Mouse (Mus musculus): ENCODE measurements around the gene Dnajc9. TPM values are rescaled to one million over a fixed set of nuclear protein-coding genes. Genes with fewer than 3 reads are reported as not detected.
A peak's percentile ranks its signal among the peaks of the same experiment; 100 is the strongest.

Gene Dnajc9
- 24.7 and 28.2 TPM in 2 replicates for polyA plus RNA-seq (2012)

GRCm38 (mm10) chr14:20388441-20389129 lies at the start of gene Dnajc9:
Dnajc9 (minus strand) TSS chr14:20388910.
- Histone ChIP-seq H3K9me3 (ENCODE audit: control insufficient read depth, low read length) (no peaks in the 10 kb centered on the region), H3K36me3 (ENCODE audit: control insufficient read depth) (peaks cover 68% of the 10 kb centered on the region), H3K4me1 (ENCODE audit: control insufficient read depth) (peaks cover 53% of the 10 kb centered on the region), H3K4me3 (replicated peaks) (peak within 1 kb of the TSS; percentile 97), H3K27me3 (ENCODE audit: control insufficient read depth) (no peaks in the 10 kb centered on the region)
- TF ChIP-seq TAL1 (IDR thresholded peaks at IDR 0.05; ENCODE audit: low read length) (no peak), GATA1 (IDR thresholded peaks at IDR 0.05; ENCODE audit: low read length) (no peak)

- no peaks in the 10 kb centered on the region for H3K27me3 ChIP-seq (ENCODE audit: control insufficient read depth)
These were observed 48.3 kb upstream of the Dnajc9 start for GRCm38 (mm10) chr14:20436976-20437375.

GRCm38 (mm10) chr14:20432420-20432819 lies 43.7 kb upstream of the Dnajc9 start:
- no peak for TF ChIP-seq TAL1 (IDR thresholded peaks at IDR 0.05; ENCODE audit: low read length)
- no peak for TF ChIP-seq GATA1 (IDR thresholded peaks at IDR 0.05; ENCODE audit: low read length)
- Histone ChIP-seq H3K4me3 (replicated peaks) (no peak overlapping the region), H3K9me3 (ENCODE audit: control insufficient read depth, low read length) (no peaks in the 10 kb centered on the region), H3K4me1 (ENCODE audit: control insufficient read depth) (no peaks in the 10 kb centered on the region), H3K36me3 (ENCODE audit: control insufficient read depth) (no peaks in the 10 kb centered on the region), H3K27me3 (ENCODE audit: control insufficient read depth) (no peaks in the 10 kb centered on the region)

More at GRCm38 (mm10) chr14:20436976-20437375, 48.3 kb upstream of the Dnajc9 start:
- no peaks in the 10 kb centered on the region for H3K4me1 ChIP-seq (ENCODE audit: control insufficient read depth)
- H3K4me3 ChIP-seq (replicated peaks): no peak overlapping the region
- H3K9me3 ChIP-seq (ENCODE audit: control insufficient read depth, low read length): no peaks in the 10 kb centered on the region
- no peak for TF ChIP-seq GATA1 (IDR thresholded peaks at IDR 0.05; ENCODE audit: low read length)
- no peak for TF ChIP-seq TAL1 (IDR thresholded peaks at IDR 0.05; ENCODE audit: low read length)
- no peaks in the 10 kb centered on the region for H3K36me3 ChIP-seq (ENCODE audit: control insufficient read depth)

GRCm38 (mm10) chr14:20431726-20432125 lies 43.0 kb upstream of the Dnajc9 start:
- Histone ChIP-seq H3K27me3 (ENCODE audit: control insufficient read depth) (no peaks in the 10 kb centered on the region), H3K9me3 (ENCODE audit: control insufficient read depth, low read length) (no peaks in the 10 kb centered on the region), H3K36me3 (ENCODE audit: control insufficient read depth) (no peaks in the 10 kb centered on the region), H3K4me1 (ENCODE audit: control insufficient read depth) (no peaks in the 10 kb centered on the region), H3K4me3 (replicated peaks) (no peak overlapping the region)
- no peak for TF ChIP-seq GATA1 (IDR thresholded peaks at IDR 0.05; ENCODE audit: low read length)
- no peak for TF ChIP-seq TAL1 (IDR thresholded peaks at IDR 0.05; ENCODE audit: low read length)

- Histone ChIP-seq H3K27me3 (ENCODE audit: control insufficient read depth) (no peaks in the 10 kb centered on the region), H3K4me1 (ENCODE audit: control insufficient read depth) (no peaks in the 10 kb centered on the region), H3K4me3 (replicated peaks) (no peak overlapping the region), H3K36me3 (ENCODE audit: control insufficient read depth) (no peaks in the 10 kb centered on the region), H3K9me3 (ENCODE audit: control insufficient read depth, low read length) (no peaks in the 10 kb centered on the region)
- no peak for TF ChIP-seq TAL1 (IDR thresholded peaks at IDR 0.05; ENCODE audit: low read length)
These were observed 41.1 kb upstream of the Dnajc9 start for GRCm38 (mm10) chr14:20429833-20430232.

GRCm38 (mm10) chr14:20428593-20428992 lies 39.9 kb upstream of the Dnajc9 start:
- H3K27me3 ChIP-seq (ENCODE audit: control insufficient read depth): no peaks in the 10 kb centered on the region
- no peaks in the 10 kb centered on the region for H3K4me1 ChIP-seq (ENCODE audit: control insufficient read depth)
- no peak overlapping the region for H3K4me3 ChIP-seq (replicated peaks)
- TF ChIP-seq GATA1 (IDR thresholded peaks at IDR 0.05; ENCODE audit: low read length) (no peak), TAL1 (IDR thresholded peaks at IDR 0.05; ENCODE audit: low read length) (no peak)
- H3K9me3 ChIP-seq (ENCODE audit: control insufficient read depth, low read length): no peaks in the 10 kb centered on the region
- no peaks in the 10 kb centered on the region for H3K36me3 ChIP-seq (ENCODE audit: control insufficient read depth)

- Histone ChIP-seq H3K4me1 (ENCODE audit: control insufficient read depth) (no peaks in the 10 kb centered on the region), H3K27me3 (ENCODE audit: control insufficient read depth) (no peaks in the 10 kb centered on the region), H3K4me3 (replicated peaks) (no peak overlapping the region), H3K9me3 (ENCODE audit: control insufficient read depth, low read length) (no peaks in the 10 kb centered on the region), H3K36me3 (ENCODE audit: control insufficient read depth) (no peaks in the 10 kb centered on the region)
- TF ChIP-seq TAL1 (IDR thresholded peaks at IDR 0.05; ENCODE audit: low read length): no peak
- no peak for TF ChIP-seq GATA1 (IDR thresholded peaks at IDR 0.05; ENCODE audit: low read length)
These were observed 34.3 kb upstream of the Dnajc9 start for GRCm38 (mm10) chr14:20423046-20423445.

- H3K4me3 ChIP-seq (replicated peaks): no peak overlapping the region
- no peaks in the 10 kb centered on the region for H3K9me3 ChIP-seq (ENCODE audit: control insufficient read depth, low read length)
- H3K4me1 ChIP-seq (ENCODE audit: control insufficient read depth): no peaks in the 10 kb centered on the region
- no peaks in the 10 kb centered on the region for H3K27me3 ChIP-seq (ENCODE audit: control insufficient read depth)
- no peak for TF ChIP-seq GATA1 (IDR thresholded peaks at IDR 0.05; ENCODE audit: low read length)
- no peaks in the 10 kb centered on the region for H3K36me3 ChIP-seq (ENCODE audit: control insufficient read depth)
These were observed 33.5 kb upstream of the Dnajc9 start for GRCm38 (mm10) chr14:20422257-20422656.

- H3K9me3 ChIP-seq (ENCODE audit: control insufficient read depth, low read length): no peaks in the 10 kb centered on the region
- no peaks in the 10 kb centered on the region for H3K36me3 ChIP-seq (ENCODE audit: control insufficient read depth)
- H3K4me3 ChIP-seq (replicated peaks): no peak overlapping the region
- H3K4me1 ChIP-seq (ENCODE audit: control insufficient read depth): no peaks in the 10 kb centered on the region
- H3K27me3 ChIP-seq (ENCODE audit: control insufficient read depth): no peaks in the 10 kb centered on the region
- TF ChIP-seq TAL1 (IDR thresholded peaks at IDR 0.05; ENCODE audit: low read length): no peak
- no peak for TF ChIP-seq GATA1 (IDR thresholded peaks at IDR 0.05; ENCODE audit: low read length)
These were observed 11.4 kb upstream of the Dnajc9 start for GRCm38 (mm10) chr14:20400071-20400470.

GRCm38 (mm10) chr14:20398864-20399263 lies 10.2 kb upstream of the Dnajc9 start:
- TF ChIP-seq TAL1 (IDR thresholded peaks at IDR 0.05; ENCODE audit: low read length): no peak
- no peak for TF ChIP-seq GATA1 (IDR thresholded peaks at IDR 0.05; ENCODE audit: low read length)
- Histone ChIP-seq H3K36me3 (ENCODE audit: control insufficient read depth) (no peaks in the 10 kb centered on the region), H3K9me3 (ENCODE audit: control insufficient read depth, low read length) (no peaks in the 10 kb centered on the region), H3K27me3 (ENCODE audit: control insufficient read depth) (no peaks in the 10 kb centered on the region), H3K4me1 (ENCODE audit: control insufficient read depth) (peaks cover 7% of the 10 kb centered on the region), H3K4me3 (replicated peaks) (no peak overlapping the region)

Data from erythroblast, embryonic 14.5 days (primary cell).